Mouse (Mus musculus) adrenal gland, postnatal 25 days (tissue): ENCODE data around the gene Ap1b1. TPM values are rescaled to one million over a fixed set of nuclear protein-coding genes. Genes with fewer than 3 reads are reported as not detected.

ENCODE experiments used
- DNase-seq: peaks from one replicate; pipeline ENCODE4 v3.0.0; 2021; ENCODE audit warnings: mixed read lengths
- long read RNA-seq: library from polyadenylated mRNA; stranded (forward); transcript quantifications from one replicate; pipeline ENCODE4 v2.0.0, GENCODE M21; 2021
- total RNA-seq: library from RNA; stranded (reverse); gene quantifications from 2 replicates; pipeline ENCODE4 v1.2.3, GENCODE M21; 2021

Gene Ap1b1
- total RNA-seq: 59.8 and 68.0 TPM in 2 replicates
- long read RNA-seq, full-length matches to known transcripts: 13 of 56 reads
- long read RNA-seq, partial matches to known transcripts: 37 of 56 reads
- long read RNA-seq, other reads (novel, unspliced or antisense): 6 of 56 reads

DNA sequence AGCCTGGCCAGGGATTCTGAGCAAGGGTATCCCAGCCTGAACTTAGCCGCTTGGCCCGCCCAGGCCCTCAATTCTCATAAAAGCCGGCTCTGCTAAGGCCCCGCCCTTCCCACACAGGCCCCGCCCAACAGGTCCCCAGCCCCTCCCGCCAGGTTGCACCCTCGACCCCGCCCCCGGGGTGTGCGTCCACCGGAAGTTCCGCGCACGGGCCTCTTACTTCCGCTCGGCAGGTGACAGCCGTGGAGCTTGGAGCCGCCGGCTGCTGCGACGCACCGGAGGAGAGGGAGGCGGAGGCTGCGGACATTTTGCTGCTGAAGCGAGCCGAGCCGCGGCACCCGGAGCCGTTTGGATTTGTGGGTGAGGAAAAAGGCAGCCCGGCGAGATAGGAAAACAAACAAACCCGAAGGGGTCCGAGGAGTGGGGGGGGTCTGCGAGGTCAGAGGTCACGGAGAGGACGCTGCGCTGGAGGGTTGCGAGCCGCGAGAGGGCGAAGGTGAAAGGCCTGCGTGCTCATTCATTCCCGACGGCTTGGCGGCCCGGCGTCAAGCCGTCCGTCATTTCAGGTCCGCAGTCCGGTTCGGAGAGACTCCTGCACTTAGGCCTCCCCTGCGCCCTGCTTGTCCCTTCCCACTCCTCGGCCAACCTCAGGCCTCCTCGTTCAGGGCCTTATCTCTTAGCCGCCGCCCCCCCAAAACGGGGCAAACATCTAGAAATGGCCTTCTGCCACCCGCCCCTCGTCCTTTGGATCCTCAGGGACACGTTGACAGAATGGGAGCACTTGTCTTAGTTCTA is at the start of gene Ap1b1:
TSS of gene Ap1b1 (plus strand) at position 130 of the 792 bp plus-strand sequence.
- peak; percentile 97 for DNase-seq

- DNase-seq: no peak
Observed at GRCm38 (mm10) chr11:4946530-4946929, 40.1 kb upstream of the Ap1b1 start.

DNA sequence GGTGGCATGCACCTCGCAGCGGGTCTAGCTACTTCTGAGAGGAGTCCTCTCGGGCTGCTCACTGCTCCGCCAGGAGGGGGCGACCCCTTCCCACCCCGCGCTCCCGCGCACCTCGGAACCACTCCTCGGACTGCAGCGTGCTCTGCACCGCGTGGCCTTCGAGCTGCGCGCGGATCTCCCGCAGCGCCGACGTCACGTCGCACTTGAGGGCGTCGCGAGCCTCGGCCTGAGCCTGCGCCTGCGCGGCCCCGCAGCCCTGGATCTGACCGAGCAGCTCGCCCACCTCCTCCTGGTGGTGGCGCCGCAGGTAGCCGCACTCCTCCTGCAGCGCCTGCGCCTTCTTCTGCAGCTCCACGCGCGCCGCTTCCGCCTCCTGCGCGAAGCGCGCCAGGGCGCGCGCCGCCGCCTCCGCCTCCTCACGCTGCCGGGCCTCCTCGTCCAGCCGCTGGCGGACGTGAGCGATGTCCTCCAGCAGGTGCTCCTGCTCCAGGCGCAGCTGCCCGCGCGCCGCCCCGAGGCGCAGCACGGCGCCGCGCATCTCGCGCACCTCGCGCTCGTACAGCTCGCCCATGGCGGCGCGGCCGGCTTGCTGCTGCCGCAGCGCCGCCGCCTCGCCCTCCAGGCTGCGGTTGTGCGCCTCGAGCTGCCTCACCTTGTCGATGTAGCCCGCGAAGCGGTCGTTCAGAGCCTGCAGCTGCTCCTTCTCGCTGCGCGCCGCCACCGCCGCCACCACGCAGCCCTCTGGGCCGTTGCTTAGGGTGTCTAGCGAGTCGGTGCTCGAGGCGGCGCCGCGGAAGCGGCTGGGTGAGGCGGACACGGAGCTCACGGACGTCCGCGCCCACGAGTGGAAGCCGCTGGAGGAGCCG is 39.4 kb upstream of the Ap1b1 start:
- DNase-seq: peak; percentile 50

DNA sequence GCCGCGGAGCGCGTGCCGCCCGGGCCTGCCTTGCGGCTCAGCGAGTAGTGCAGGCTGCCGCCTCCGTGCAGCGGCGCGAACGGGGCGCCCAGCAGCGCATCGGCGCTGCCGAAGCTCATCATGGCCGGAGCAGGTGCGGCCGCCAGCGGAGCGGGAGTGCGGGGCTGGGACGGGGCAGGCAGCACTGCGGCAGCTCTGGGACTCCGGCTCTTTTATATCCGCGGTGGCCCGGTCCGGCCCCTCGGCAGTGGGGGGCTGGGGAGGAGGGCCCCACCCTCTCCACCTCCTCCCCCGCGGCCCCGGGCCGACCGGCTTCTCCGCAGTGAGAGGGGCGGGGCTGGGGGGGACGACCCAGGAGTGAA is 38.8 kb upstream of the Ap1b1 start, which contains the start of gene Nefh:
TSS of gene Nefh (minus strand) at position 252 of the 362 bp plus-strand sequence.
- DNase-seq: peak; percentile 15

- no peak for DNase-seq
Observed at GRCm38 (mm10) chr11:4948792-4949191, 37.8 kb upstream of the Ap1b1 start.

DNA sequence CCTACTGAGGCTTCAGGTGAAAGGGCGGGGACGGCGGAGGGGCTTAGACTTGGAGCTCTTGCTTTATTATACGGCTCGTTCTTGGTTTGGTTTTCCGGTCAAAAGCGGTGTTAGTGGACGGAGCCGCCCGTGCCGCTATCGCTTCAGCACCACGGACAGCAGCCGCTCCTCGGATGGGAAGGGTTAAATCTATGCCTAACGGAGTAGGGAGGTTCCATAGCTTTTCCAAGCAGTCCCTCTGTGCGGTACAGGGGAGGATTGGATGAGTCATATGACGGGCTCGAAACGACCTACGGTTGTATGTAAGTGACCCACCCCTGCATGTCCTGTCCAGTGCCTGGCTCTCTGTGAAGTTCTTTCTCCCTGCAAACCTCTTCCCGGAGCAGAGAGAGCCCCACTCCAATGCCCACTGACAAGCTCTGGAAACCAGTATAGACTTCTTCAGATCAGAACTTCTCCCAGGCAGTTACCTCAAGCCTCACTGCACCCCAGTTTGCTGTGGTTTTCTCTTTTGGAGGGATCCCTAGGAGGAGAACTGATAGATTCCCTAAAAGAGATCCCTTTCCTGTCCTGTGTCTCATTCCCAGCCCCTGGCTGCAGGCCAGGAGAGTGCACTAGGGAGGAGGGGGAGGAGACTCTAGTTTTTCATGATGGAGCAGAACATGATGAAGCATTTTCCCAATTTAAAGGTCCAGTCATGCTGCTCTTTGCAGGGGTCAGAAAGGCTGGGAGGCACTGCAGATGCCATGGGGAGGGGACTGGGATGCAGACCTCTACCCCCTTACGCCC is 37.2 kb upstream of the Ap1b1 start:
- peak; percentile 68 for DNase-seq

GRCm38 (mm10) chr11:4953401-4953800 is 33.2 kb upstream of the Ap1b1 start:
- DNase-seq: no peak

DNA sequence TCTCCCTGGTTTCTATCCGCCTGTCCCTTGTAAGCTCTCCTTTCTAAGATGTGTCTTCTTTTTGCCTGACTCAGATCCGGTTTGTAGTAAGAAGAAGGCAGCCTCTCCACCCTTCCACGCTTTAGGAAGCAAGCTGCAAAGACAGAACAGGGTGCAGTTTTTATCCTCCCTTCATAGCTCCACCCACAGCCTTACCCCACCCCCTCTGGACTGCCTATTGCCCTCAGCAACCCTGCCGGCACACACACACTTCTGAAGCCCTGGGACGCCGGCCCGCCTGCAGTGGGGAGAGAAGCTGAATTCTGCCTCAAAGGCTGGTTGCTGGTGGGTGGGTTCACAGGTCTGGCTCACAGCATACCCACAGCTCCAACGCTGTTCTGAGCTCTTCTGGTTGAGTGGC is 32.7 kb upstream of the Ap1b1 start:
- no peak for DNase-seq

DNA sequence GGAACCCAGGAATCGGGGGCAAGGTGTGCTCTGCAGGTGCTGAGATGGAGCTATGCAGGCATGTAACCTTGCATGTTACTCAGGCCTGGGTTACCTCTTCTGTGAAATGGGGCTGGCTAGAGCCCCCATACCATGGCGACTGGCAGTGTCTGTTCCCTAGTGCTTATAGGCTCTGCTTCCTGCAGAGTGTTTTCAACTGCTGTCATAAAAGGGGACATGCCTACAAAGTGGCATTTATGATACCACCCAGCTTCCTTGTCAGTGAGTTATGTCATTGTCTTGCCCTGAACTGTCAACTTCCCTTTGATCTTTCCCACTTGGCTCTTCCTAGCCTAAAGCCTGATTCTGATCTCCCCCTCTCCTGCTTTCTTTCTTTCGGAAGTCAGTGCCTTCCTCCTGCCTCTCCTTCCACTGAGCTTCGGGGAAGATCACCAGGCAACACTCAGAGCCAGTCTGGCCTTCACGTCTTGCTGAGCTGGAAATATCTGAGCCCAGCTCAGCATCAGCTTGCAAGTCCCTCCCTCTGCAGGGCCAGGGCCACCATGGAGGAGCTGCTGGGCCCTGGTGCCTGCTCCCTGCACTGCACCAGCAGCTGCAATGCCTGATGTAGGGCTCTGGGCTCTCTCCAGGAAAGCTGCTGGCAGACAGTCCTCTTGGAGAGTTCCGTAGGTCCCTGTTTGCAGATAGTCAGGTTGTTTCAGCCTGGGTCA is 23.4 kb upstream of the Ap1b1 start:
- DNase-seq: no peak

GRCm38 (mm10) chr11:4966325-4966724 is 20.3 kb upstream of the Ap1b1 start:
- DNase-seq: no peak

DNA sequence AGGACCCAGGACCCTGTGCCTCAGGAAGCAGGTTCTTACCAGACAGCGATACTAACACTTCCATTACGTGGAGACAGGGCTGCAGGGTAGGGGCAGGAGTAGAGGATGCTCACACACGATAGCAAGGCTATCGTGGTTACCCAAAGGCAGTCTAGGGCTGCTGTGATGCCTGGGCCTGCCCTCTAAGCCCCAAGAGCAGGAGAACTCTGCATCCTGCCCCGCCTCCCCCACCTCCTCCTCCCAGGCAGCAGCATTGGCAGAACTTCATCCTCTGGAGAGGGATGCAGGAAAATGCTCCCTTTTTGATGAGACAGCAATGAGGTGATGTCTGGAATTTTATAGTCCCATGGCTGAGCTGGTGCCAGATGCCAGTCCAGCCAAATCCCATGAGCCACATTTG is 19.7 kb upstream of the Ap1b1 start:
- no peak for DNase-seq

- no peak for DNase-seq
Observed at GRCm38 (mm10) chr11:4967549-4967948, 19.1 kb upstream of the Ap1b1 start.

DNA sequence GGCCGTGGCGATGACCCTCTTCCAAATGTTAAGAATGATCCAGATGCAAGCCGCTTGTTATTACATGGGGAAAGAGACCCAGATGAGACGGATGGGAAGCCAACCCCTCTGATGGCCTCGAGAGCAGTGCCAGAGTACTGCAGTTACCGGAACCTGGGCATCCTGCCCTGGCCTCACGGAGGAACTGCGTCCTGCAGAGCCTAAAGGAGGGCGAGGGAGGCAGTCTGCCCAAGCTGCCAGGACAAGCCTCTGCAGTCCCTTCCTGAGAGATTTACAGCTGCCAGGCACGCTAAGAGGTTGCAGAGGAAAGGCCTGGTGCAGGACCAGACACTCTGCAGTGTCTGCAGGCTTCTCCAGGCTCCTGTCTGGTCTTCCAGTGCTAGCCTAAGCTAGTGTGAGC is 18.2 kb upstream of the Ap1b1 start:
- peak; percentile 59 for DNase-seq

- DNase-seq: peak; percentile 35
Observed at GRCm38 (mm10) chr11:4972967-4973870, 13.4 kb upstream of the Ap1b1 start.

- DNase-seq: no peak
Observed at GRCm38 (mm10) chr11:4973871-4974256, 12.8 kb upstream of the Ap1b1 start.

DNA sequence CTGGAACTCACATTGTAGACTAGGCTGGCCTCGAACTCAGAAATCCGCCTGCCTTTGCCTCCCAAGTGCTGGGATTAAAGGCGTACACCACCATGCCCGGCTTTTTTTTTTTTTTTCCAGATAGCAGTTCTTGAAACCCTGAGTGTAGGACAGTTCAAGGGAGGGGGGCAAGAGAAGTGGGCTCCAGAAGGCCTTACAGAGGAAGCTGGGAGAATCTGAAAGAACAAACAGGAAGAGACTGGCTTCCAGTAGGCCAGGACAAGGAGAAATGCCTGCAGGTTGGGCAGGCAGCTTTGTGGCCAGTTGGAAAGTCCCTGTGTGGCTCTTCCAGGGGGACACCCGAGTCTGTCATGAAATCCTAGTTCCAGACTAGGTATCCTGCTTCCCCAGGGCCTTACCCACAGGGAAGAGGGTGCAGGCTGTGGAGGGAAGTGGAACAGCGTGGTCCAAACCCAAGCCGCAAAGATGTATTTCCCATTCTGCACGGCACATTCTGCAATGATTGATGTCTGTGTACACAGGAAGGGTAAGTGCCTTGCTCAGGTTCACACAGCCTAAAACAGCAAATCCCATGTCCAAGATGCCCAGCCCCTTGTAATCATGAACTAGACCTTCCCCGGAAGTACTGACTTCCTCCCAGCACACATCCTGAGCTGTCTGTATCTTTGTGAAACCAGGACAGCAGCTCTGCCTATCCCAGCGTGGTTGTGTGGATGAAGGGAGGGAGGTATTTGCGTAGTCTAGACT is 12.1 kb upstream of the Ap1b1 start:
- DNase-seq: no peak

DNA sequence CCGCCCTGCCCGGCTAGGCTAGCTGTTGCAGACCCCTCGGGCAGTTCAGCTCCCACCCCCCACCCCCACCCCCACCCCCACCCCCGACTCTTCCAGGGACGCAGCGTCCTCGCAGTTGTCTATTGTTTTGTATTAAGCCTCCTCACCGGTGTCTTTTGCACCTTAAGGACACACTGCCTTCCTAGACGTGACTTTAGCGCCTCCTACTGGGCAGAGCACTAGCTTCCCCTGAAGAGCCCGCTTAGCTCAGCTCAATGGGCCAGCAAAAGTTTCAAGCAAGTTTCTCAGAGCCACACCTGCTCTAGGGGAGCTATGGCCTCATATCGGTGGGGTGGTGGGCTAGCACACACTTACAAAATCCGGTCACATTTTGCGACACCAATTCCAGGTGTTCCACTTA is 11.0 kb upstream of the Ap1b1 start:
- peak; percentile 79 for DNase-seq

DNA sequence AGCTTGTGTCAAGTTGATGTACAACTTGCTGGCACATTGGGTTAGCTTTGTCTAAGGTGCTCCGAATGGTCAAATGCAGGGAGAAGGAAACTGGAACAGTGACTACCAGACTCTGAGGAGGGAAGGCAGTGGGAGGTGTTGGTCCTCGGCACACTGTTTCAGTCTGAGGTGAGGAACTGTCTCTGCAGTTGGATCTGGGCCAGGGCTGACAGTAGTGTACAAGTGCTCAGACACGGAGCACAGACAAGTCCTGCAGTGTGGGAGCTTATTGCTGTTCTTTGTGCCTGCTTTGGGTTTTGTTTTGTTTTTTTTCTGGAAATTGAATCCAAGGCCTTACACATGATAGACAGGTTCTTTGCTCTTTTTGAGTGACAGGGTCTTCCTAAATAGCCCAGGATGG is 3.6 kb upstream of the Ap1b1 start:
- no peak for DNase-seq

DNA sequence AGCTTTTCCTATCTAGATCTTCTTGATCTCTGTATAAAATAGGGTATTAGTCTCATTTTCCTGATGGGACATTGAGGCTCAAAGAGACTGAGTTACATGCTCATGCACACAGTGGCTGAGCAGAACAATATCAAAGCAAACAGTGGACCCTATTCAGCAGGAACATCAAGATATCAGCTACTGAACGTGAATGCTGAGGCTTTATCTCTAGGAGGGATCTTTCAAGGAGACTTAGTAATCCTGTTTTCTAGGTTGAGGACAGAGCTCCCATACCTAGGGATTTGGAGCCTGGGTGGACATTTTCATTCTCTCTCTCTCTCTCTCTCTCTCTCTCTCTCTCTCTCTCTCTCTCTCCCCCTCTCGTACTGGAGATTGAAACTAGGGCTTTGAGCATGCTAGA is 3.1 kb upstream of the Ap1b1 start:
- no peak for DNase-seq

GRCm38 (mm10) chr11:4984249-4984648 is 2.4 kb upstream of the Ap1b1 start:
- no peak for DNase-seq
